Mouse (Mus musculus) hindbrain, embryonic 12.5 days (tissue): ENCODE data around the gene Khdc1b. TPM values are rescaled to one million over a fixed set of nuclear protein-coding genes. Genes with fewer than 3 reads are reported as not detected.

Experiments
- ATAC-seq: fragments of 200-750 bp; cut with Nextera tagmentation; 2 replicates; pipeline ENCODE4 v1.8.0; 2017; ENCODE audit warnings: moderate TSS enrichment; ENCODE audit not compliant: low FRiP score
- H3K27ac ChIP-seq: fragments of 300-500 bp; sonication (generic); 2 replicates; pipeline ENCODE4 v1.5.1; 2016; ENCODE audit warnings: mild to moderate bottlenecking
- H3K27me3 ChIP-seq: fragments of 300-500 bp; sonication (generic); 2 replicates; pipeline ENCODE4 v1.6.1; 2016; ENCODE audit warnings: mild to moderate bottlenecking
- H3K36me3 ChIP-seq: fragments of 300-500 bp; sonication (generic); 2 replicates; pipeline ENCODE4 v1.6.1; 2016; ENCODE audit warnings: mild to moderate bottlenecking
- H3K4me1 ChIP-seq: fragments of 300-500 bp; sonication (generic); 2 replicates; pipeline ENCODE4 v1.6.1; 2016
- H3K4me2 ChIP-seq: fragments of 300-500 bp; sonication (generic); replicated peaks from 2 replicates; pipeline ENCODE4 v1.6.1; 2016; ENCODE audit warnings: mild to moderate bottlenecking
- H3K4me3 ChIP-seq: fragments of 300-500 bp; sonication (generic); 2 replicates; pipeline ENCODE4 v1.5.1; 2016; ENCODE audit warnings: mild to moderate bottlenecking
- H3K9ac ChIP-seq: fragments of 300-500 bp; sonication (generic); 2 replicates; pipeline ENCODE4 v1.6.1; 2016; ENCODE audit warnings: mild to moderate bottlenecking, moderate library complexity
- H3K9me3 ChIP-seq: fragments of 300-500 bp; sonication (generic); replicated peaks from 2 replicates; pipeline ENCODE4 v1.6.1; 2016; ENCODE audit warnings: mild to moderate bottlenecking
- WGBS: fragments of 180-500 bp; shearing (Covaris S2); methylation state at CpG from one replicate; pipeline ENCODE4 v1.1.7; 2016; 5-methylcytosine and 5-hydroxymethylcytosine counted together
- polyA plus RNA-seq: library from polyadenylated mRNA; unstranded; fragments of >200 nt; fragmentation: Nextera tagmentation; extraction: Ambion mirVana; gene quantifications from 2 replicates; pipeline ENCODE4 v1.2.1, GENCODE M21; 2016

The Khdc1b gene
- polyA plus RNA-seq, 1 experiment from 2014 or later = 0.09 TPM

- ATAC-seq = no peak
- H3K9ac ChIP-seq = no peak overlapping the region
- H3K9me3 ChIP-seq = no peaks in the 10 kb centered on the region
- no peak overlapping the region for H3K4me3 ChIP-seq
- H3K36me3 ChIP-seq = no peaks in the 10 kb centered on the region
- WGBS = 89% methylated on average over 2 of the region's 2 CpGs
- no peak overlapping the region for H3K4me2 ChIP-seq
- H3K27me3 ChIP-seq = no peaks in the 10 kb centered on the region
- no peaks in the 10 kb centered on the region for H3K4me1 ChIP-seq
- H3K27ac ChIP-seq = no peak overlapping the region
Measured at GRCm38 (mm10) chr1:21425654-21426053, 42.3 kb downstream of the Khdc1b start.

GRCm38 (mm10) chr1:21428079-21428478 is 44.7 kb downstream of the Khdc1b start:
- H3K27ac ChIP-seq = no peak overlapping the region
- no peaks in the 10 kb centered on the region for H3K36me3 ChIP-seq
- no peak for ATAC-seq
- 75% methylated on average over 4 of the region's 4 CpGs for WGBS
- no peaks in the 10 kb centered on the region for H3K4me1 ChIP-seq
- H3K9me3 ChIP-seq = no peaks in the 10 kb centered on the region
- no peaks in the 10 kb centered on the region for H3K27me3 ChIP-seq
- no peak overlapping the region for H3K4me3 ChIP-seq
- H3K9ac ChIP-seq = no peak overlapping the region
- H3K4me2 ChIP-seq = no peak overlapping the region

DNA sequence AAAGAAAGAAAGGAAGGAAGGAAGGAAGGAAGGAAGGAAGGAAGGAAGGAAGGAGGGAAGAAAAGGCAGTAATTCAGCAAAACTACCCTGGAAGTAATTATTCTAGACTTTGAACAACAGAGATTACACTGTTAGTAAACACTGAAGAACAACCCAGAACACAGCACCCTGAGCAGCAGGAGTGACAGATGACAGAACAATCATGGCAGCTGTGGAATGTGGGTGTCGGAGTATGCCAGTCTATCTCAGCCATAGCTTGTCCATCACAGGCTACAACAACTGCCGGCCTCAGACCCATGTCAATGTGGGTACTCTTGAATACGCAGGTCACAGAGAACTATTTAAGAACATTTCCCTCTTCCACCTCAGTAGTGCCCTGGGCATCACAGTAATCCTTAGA is 48.3 kb downstream of the Khdc1b start:
- Histone ChIP-seq H3K27me3 (no peaks in the 10 kb centered on the region), H3K4me2 (no peak overlapping the region), H3K4me1 (no peaks in the 10 kb centered on the region), H3K9me3 (no peaks in the 10 kb centered on the region), H3K9ac (no peak overlapping the region), H3K36me3 (no peaks in the 10 kb centered on the region), H3K27ac (no peak overlapping the region), H3K4me3 (no peak overlapping the region)
- no peak for ATAC-seq
- 86% methylated on average over 3 of the region's 3 CpGs for WGBS

- no peak for ATAC-seq
- no peaks in the 10 kb centered on the region for H3K27me3 ChIP-seq
- 64% methylated on average over 3 of the region's 3 CpGs for WGBS
Measured at GRCm38 (mm10) chr1:21434853-21435252, 51.5 kb downstream of the Khdc1b start.

More at GRCm38 (mm10) chr1:21434853-21435252, 51.5 kb downstream of the Khdc1b start:
- no peak overlapping the region for H3K4me2 ChIP-seq
- H3K4me3 ChIP-seq = no peak overlapping the region
- H3K36me3 ChIP-seq = no peaks in the 10 kb centered on the region
- H3K9ac ChIP-seq = no peak overlapping the region
- no peak overlapping the region for H3K27ac ChIP-seq
- no peaks in the 10 kb centered on the region for H3K9me3 ChIP-seq
- H3K4me1 ChIP-seq = no peaks in the 10 kb centered on the region

Other genes with a start within 250 kb of the Khdc1b start
- 13.7 and 15.3 TPM in 2 replicates for gene Tmem14a, start 165.0 kb upstream of the Khdc1b start, polyA plus RNA-seq
- gene Gsta3, start 143.0 kb upstream of the Khdc1b start, polyA plus RNA-seq = 0.35 and 0.53 TPM in 2 replicates
- not detected in 2 replicates for gene Khdc1a, start 33.9 kb upstream of the Khdc1b start, polyA plus RNA-seq
- not detected in 2 replicates for gene Khdc1c, start 15.2 kb upstream of the Khdc1b start, polyA plus RNA-seq